Mouse (Mus musculus) CD4-positive, CD25-positive, alpha-beta regulatory T cell, adult 4 months (primary cell): ENCODE results near the gene Tead1. TPM values are rescaled to one million over a fixed set of nuclear protein-coding genes. Genes with fewer than 3 reads are reported as not detected.

Experiments used
- ATAC-seq: one replicate; pipeline ENCODE4 v1.8.0; 2017
- polyA plus RNA-seq, 2 experiments: library from polyadenylated mRNA; unstranded; fragments of 100-300 nt; shearing (Covaris generic); gene quantifications; one replicate each; pipeline ENCODE4 v1.2.1; 2017

Tead1 gene
- polyA plus RNA-seq, 2 experiments from 2014 or later: 0.03 to 0.61 TPM

- ATAC-seq: no peak
Observed at GRCm38 (mm10) chr7:112730209-112730608, 51.1 kb downstream of the Tead1 start.

GRCm38 (mm10) chr7:112731584-112731983 lies 52.5 kb downstream of the Tead1 start:
- no peak for ATAC-seq

DNA sequence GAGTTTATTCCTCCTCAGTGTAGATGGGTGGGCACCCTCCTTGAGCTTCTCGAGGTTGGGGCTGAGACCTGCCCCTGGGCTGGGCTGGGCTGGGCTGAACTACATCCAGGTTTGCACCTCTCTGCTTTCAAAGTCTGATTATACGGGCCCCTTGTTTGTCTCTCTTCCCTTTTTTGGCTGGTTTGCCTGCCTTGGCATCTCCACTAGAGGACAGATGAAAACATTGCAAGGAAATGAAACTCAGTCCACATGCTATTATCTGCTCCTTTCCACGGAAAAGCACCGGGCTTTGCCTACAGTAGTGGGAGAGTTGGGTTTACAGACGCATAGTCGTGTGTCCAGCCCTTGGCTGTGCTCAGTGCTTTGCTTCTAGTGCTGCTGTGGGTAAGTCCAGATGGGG lies 60.1 kb downstream of the Tead1 start:
- no peak for ATAC-seq

GRCm38 (mm10) chr7:112741790-112742189 lies 62.7 kb downstream of the Tead1 start:
- ATAC-seq: no peak

GRCm38 (mm10) chr7:112743063-112743462 lies 63.9 kb downstream of the Tead1 start:
- ATAC-seq: no peak

- ATAC-seq: no peak
Observed at GRCm38 (mm10) chr7:112743621-112744395, 64.7 kb downstream of the Tead1 start.

GRCm38 (mm10) chr7:112747187-112747586 lies 68.1 kb downstream of the Tead1 start:
- ATAC-seq: no peak

DNA sequence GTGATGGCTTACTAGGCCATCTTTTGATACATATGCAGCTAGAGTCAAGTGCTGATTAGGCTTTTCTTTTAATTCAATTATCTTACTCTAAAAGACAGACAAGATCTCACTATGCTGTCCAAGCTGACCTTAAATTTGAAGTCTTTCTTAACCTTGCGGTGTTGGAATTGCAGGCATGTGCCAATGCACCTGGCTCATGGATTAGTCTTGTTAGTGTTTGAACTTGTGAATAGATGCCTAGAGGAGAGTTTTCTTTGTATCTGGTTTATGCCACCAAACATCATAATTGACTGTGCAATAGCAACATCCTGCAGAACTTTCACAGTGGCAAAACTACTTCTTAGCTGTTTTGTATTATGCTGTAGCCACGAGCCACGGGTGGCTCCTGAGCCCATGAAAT lies 68.7 kb downstream of the Tead1 start:
- no peak for ATAC-seq

DNA sequence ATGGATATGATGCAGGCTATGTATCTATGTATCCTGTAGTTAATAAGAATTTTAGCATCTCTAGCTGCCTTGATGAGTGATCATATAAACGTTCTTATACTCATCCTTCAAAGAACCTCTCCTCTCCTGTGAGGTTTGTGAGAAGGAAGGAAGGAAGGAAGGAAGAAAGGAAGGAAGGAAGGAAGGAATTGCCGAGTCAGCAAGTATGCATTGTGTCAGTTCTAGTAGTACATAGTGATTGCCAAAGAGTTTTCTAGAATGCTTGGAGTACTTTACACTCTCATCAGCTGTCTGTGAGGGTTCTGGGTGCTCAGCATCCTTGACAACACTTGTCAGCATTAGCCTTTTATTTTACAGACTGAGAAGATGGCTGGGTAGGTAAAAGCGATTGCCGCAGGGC lies 69.2 kb downstream of the Tead1 start:
- ATAC-seq: no peak

GRCm38 (mm10) chr7:112750101-112750500 lies 71.0 kb downstream of the Tead1 start:
- ATAC-seq: no peak

DNA sequence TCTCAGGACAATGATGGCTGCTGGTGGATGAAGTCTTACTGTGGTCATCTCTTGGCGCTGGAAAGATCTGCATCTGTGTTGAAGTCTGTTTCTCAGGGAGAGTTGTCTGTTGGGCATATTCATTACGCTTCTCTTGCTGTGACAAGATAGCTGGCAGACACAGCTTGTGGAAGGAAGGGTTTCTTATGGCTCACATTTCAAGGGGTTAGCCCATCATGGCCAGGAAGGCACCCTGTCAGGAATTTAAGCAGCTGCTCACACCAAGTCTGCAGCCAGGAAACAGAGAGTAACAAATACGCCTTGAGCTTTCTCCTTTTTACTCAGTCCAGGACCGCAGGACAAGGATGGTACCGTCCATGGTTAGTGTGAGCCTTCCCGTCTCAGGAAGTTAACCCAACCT lies 73.2 kb downstream of the Tead1 start:
- ATAC-seq: no peak

DNA sequence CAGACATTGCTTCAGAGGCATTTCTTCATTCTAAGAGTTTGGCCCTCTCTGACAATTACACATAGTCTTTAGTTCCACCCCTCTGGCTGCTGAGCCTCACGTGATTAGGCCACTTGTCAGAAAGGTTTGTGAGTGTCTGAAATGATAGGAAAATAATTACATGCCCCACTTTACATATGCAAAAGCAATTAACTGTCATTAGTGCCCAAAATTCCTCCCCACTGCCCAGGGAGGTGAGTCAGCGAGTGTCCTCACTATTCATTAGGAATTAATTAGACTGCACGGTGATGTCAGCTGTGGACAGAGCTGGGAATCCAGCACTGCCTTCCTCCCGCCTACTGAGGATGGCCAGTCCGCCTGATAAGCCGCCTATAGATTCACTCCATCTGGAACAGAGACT lies 74.2 kb downstream of the Tead1 start:
- ATAC-seq: no peak

DNA sequence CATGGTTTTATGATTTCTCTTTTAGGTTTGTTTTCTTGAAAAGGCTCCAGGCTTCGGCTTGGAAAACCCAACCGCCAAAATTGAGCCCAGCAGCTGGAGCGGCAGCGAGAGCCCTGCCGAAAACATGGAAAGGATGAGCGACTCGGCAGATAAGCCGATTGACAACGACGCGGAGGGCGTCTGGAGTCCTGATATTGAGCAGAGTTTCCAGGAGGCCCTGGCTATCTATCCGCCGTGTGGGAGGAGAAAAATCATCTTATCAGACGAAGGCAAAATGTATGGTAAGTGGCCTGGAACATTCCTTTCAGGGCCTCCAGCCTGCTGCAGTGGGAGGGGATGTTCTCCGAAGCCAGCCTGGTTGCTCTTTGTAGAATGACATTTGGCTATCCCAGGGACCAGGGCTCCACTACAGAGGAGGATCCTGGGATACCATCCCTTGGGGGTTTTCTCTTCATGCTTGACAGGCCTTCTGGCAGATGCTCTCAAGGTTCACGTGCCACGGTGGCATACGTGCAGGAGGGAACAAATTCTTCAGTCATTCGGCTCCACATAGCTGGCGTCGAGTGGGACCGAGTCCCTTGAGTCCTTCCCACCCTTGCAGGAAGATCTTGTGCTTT lies 80.3 kb downstream of the Tead1 start:
- no peak for ATAC-seq

GRCm38 (mm10) chr7:112760293-112760692 lies 81.2 kb downstream of the Tead1 start:
- ATAC-seq: no peak

DNA sequence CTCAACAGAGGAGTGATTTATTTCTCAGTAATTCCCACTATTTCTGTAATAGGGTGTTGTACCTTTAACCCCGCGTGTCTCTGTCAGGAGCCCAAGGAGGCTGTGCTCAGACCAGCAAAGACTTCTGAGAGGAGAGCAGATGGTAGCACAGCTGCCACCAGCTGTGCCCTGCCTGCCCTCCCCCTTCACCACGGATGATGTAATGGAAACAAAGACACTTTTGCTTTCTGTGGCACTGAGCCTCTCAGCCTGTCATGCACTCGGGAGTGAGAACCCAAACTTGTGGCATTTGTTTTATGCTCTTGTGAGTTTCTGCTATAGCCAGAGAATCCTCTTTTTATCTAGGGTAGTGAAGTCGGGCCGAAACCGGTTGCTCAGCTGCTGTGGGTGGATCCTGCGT lies 81.7 kb downstream of the Tead1 start:
- no peak for ATAC-seq

DNA sequence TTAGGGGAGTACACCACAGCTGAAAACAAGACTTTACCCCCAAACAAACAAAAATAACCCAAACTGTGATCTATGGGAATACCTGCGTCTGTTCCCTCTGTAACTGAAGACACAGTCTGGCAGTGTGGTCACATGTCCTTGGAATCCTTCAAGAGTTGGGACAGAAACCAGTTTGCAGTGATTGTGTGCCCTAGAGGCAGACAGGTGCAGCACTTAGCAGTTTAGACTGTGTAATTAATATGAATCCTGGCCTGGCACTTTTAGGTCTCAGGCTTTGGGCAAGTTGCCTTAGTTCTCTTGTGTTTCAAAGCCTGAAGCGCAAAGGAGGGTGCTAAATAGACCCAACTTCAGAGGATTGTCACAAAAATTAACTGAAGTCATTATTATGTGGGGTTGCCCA lies 83.8 kb downstream of the Tead1 start:
- ATAC-seq: no peak

DNA sequence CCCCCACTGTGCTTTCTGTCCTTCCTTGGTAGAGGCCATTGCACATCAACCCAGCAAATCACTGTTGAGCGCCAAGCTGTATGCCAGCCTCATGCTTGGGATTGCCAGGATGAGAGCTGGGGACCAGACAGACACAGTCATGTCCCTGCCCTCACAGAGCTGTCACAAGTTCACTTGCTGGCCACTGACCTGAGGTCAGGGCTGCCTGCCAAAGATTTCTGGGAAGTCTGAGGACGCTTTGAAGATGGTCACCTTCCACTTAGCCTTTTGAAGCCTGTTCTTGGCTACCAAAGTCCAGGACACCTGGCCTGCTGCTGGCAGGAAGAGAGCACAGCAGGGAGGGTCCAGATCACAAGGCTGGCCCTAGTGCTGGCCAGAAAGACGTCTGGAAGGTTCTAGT lies 84.4 kb downstream of the Tead1 start:
- no peak for ATAC-seq

- no peak for ATAC-seq
Observed at GRCm38 (mm10) chr7:112764921-112765320, 85.8 kb downstream of the Tead1 start.

GRCm38 (mm10) chr7:112769866-112770265 lies 90.7 kb downstream of the Tead1 start:
- no peak for ATAC-seq

GRCm38 (mm10) chr7:112771461-112771860 lies 92.3 kb downstream of the Tead1 start:
- ATAC-seq: no peak

DNA sequence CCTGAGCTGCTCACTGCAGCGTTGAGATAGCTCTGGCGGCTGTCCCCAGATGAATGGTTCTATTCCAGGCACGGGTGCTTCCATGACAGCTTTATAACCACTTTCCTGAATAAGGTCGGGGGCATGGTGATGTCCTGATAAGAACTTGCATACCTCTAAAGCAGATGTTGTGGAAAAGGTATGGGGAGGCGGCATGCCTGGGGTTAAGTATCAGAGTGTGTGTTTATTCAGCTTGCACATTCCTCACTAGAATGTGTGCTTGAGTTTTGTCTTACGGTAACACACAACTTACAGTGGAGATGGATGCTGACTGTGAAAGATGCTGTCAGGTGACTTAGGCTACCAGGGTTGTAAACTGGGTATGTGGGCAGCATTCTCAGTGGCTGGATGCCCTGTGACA lies 93.7 kb downstream of the Tead1 start:
- ATAC-seq: no peak

- no peak for ATAC-seq
Observed at GRCm38 (mm10) chr7:112773601-112774000, 94.5 kb downstream of the Tead1 start.

GRCm38 (mm10) chr7:112775816-112776215 lies 96.7 kb downstream of the Tead1 start:
- no peak for ATAC-seq

DNA sequence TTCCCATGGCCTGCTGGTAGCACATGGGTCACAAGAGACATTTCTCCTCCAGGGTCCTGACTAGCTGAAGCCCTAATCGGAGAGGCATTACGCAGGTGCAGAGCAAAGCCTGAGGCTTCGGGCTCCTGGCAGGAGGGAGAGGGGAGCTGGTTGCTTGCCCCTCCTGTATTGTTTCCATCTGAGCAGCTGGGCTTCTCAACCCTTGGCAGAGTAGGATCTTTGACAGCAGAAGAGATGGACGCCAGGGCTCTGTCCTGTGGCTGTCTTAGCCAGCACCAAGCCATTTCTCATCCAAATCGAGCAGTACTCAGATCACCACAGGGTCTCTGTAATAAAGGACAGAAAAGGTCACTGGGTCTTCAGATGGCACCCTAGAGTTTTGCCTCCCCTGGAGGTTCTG lies 97.6 kb downstream of the Tead1 start:
- no peak for ATAC-seq

- no peak for ATAC-seq
Observed at GRCm38 (mm10) chr7:112779636-112780035, 100.5 kb downstream of the Tead1 start.
